Mouse (Mus musculus): Measurements from ENCODE around the gene Arl6ip5.

Gene Arl6ip5

DNA sequence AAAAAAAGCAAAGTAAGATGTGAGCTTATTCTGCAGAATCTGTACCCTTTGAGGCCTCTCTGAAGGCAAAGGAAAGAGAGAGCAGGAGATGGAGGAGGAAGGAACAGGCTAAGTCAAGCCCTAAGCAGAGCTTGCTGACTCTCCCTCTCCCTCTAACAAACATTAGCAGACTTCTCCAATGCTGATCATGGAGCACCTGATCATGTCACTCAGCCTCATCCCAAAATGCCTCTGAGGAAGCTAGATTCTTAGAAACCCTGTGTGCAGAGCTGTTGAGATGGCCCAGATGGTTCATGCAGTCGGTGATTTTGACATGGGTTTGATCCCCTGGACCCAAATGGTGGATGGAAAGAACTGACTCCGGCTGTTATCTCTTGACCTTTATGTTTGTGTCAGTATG is 56.6 kb downstream of the Arl6ip5 start:
- in situ Hi-C loops (cut with MboI, MseI), result loop anchor here (5.0 to 25.0 kb wide), 2 partner anchors 150 to 470 kb away; no protein-coding TSS in a partner anchor

GRCm38 (mm10) chr6:97269596-97269995 is 59.1 kb downstream of the Arl6ip5 start:
- in situ Hi-C loops (cut with MboI, MseI), result loop anchor here (5.0 to 25.0 kb wide), 2 partner anchors 148 to 468 kb away; no protein-coding TSS in a partner anchor

GRCm38 (mm10) chr6:97272349-97272748 is 61.9 kb downstream of the Arl6ip5 start:
- in situ Hi-C loops (cut with MboI, MseI), result loop anchor here (5.0 to 25.0 kb wide), 2 partner anchors 245 to 465 kb away; no protein-coding TSS in a partner anchor

DNA sequence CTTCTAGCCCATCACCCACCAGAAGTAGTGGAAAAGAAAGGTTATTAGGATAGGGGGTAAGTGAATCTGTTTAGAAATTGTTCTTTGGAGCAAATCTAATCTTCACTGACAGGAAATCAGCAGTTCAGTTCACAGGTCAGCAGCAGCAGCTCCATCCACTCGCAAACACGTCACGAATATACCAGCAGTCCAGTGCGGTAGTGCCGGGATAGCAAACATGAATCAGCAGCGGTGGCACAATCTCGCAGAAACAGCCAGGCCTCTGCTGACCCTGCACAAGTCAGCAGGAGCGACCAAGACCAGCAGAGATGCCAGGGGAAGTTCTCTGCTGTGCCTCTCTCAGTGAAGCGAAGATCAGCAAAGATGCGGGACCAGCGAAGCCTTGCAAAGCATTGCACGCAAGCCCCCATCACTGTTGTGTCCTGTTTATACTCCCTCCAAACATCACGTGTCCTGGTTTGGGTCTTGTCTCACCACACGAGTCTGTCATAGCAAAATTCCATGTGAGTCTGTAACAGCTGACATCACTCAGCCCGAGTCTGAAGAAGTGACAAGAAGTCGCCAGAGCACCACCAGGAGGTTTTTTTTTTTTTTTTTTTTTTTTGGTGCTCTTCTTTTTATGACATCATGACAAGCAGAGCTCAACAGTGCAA is 62.7 kb downstream of the Arl6ip5 start:
- in situ Hi-C loops (cut with MboI, MseI), result loop anchor here (5.0 to 25.0 kb wide), 2 partner anchors 244 to 464 kb away; no protein-coding TSS in a partner anchor

- in situ Hi-C loops (cut with MboI, MseI), result loop anchor here (5.0 to 25.0 kb wide), 2 partner anchors 244 to 464 kb away; no protein-coding TSS in a partner anchor
Measured at GRCm38 (mm10) chr6:97273777-97274176, 63.3 kb downstream of the Arl6ip5 start.

- in situ Hi-C loops (cut with MboI, MseI), result no loop called here
Measured at GRCm38 (mm10) chr6:97275760-97276159, 65.3 kb downstream of the Arl6ip5 start.

GRCm38 (mm10) chr6:97276366-97276765 is 65.9 kb downstream of the Arl6ip5 start:
- in situ Hi-C loops (cut with MboI, MseI), result no loop called here

GRCm38 (mm10) chr6:97276890-97277497 is 66.5 kb downstream of the Arl6ip5 start:
- in situ Hi-C loops (cut with MboI, MseI), result no loop called here

DNA sequence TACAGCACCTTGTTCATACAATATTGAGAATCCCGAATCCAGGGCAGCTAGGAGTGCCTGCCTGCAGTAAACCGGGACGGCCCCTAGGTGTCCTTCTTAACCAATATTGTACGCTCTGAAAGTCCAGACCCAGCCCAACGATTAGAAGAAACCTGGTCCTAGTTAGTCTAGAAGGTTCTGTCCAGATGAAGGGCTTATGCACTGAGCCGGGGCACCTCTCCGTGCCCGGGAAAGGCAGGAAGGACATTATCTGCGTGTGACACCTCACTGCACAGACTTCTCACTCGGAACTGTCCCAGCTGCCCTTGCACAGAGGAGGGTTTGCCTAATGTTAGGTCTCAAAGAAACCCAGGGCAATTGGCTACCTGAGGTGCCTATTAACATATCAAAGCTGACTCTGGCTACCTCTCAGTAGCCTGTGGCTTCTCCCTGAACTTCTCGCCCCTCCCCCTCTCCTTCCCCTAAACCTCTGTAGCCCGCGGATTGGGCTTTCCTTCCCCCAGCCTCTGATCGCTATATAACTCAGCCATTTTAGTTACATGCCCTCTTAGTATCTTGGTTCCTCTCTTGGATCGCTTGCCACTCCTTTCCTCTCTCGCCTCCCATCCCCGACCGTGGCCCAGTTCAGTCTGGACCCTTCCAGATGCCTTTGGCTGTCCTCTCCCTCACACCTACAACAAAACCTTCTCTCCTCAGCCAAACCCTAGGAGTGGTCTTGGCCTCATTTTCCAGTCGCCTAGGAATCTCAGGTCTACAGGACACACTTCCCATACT is 67.7 kb downstream of the Arl6ip5 start:
- in situ Hi-C loops (cut with MboI, MseI), result no loop called here

- in situ Hi-C loops (cut with MboI, MseI), result no loop called here
Measured at GRCm38 (mm10) chr6:97278878-97279277, 68.4 kb downstream of the Arl6ip5 start.
